Mouse (Mus musculus): ENCODE results near the gene Gfi1b.

GRCm38 (mm10) chr2:28598692-28599568, 22.9 kb downstream of the Gfi1b start:
- TF ChIP-seq POLR2A (IDR thresholded peaks at IDR 0.05; ENCODE audit: insufficient read depth, low read depth, low read length) (no peak), CTCF (IDR thresholded peaks at IDR 0.05; ENCODE audit: insufficient read depth, low read depth, low read length) (no peak)

Data from olfactory bulb, adult 2 months (tissue).